Mouse (Mus musculus) spleen, adult 2 months (tissue): Measurements from ENCODE around the gene Gm5089. TPM values are rescaled to one million over a fixed set of nuclear protein-coding genes. Genes with fewer than 3 reads are reported as not detected.

Source experiments
- DNase-seq, 2 experiments: peaks; one replicate each; pipeline versions ENCODE4 v3.0.0 to v3.0.0-alpha.2; 2012 to 2021; ENCODE audit warnings: low spot score in 2 of 2, low read depth in 1 of 2
- H3K27ac ChIP-seq: fragments of 200-500 bp; 2 replicates; pipeline ENCODE4 v1.5.1; 2012; ENCODE audit warnings: low read length, inconsistent platforms; ENCODE audit not compliant: insufficient read depth
- H3K27me3 ChIP-seq: fragments of 200-500 bp; 2 replicates; pipeline ENCODE4 v1.6.1; 2012; ENCODE audit warnings: mild to moderate bottlenecking, moderate library complexity, low read length, inconsistent platforms; ENCODE audit not compliant: control insufficient read depth, insufficient read depth
- H3K36me3 ChIP-seq: fragments of 200-500 bp; 2 replicates; pipeline ENCODE4 v1.6.1; 2012; ENCODE audit warnings: mild to moderate bottlenecking, low read length, inconsistent platforms; ENCODE audit not compliant: control insufficient read depth, insufficient read depth
- H3K4me1 ChIP-seq: fragments of 200-500 bp; 2 replicates; pipeline ENCODE4 v1.6.1; 2011; ENCODE audit warnings: inconsistent platforms; ENCODE audit not compliant: control insufficient read depth, insufficient read depth, insufficient read length
- H3K4me3 ChIP-seq: fragments of 200-500 bp; 2 replicates; pipeline ENCODE4 v1.5.1; 2011; ENCODE audit warnings: mild to moderate bottlenecking, inconsistent platforms; ENCODE audit not compliant: insufficient read depth, insufficient read length; ENCODE audit errors: extremely low read depth
- CTCF ChIP-seq: fragments of 200-500 bp; IDR thresholded peaks from 2 replicates; pipeline ENCODE4 v1.5.1; 2011; ENCODE audit warnings: mild to moderate bottlenecking, inconsistent platforms; ENCODE audit not compliant: insufficient read depth, insufficient read length, insufficient replicate concordance; ENCODE audit errors: extremely low read depth
- POLR2A ChIP-seq: fragments of 200-500 bp; IDR thresholded peaks from 2 replicates; pipeline ENCODE4 v1.6.1; 2011; ENCODE audit warnings: low read depth, low read length, inconsistent platforms
- WGBS: fragments of 180-500 bp; shearing (Covaris S2); methylation state at CpG from one replicate; pipeline ENCODE4 v1.1.7; 2018; 5-methylcytosine and 5-hydroxymethylcytosine counted together
- polyA plus RNA-seq: library from polyadenylated mRNA; depleted of rRNA; stranded (reverse); fragments of >200 nt; gene quantifications from 2 replicates; pipeline ENCODE4 v1.2.3, GENCODE M21; 2012

Gene Gm5089
- polyA plus RNA-seq, 1 experiment, result not detected

- no peak for DNase-seq
- Histone ChIP-seq H3K36me3 (no peaks in the 10 kb centered on the region), H3K27ac (no peak overlapping the region), H3K4me1 (no peaks in the 10 kb centered on the region; the same call in 1 of the 2 replicates), H3K27me3 (peaks cover 42% of the 10 kb centered on the region), H3K4me3 (no peak overlapping the region)
- 15% methylated on average over 5 of the region's 5 CpGs for WGBS
- no peak for TF ChIP-seq POLR2A
- TF ChIP-seq CTCF, result no peak
These were observed 36.5 kb upstream of the Gm5089 start for GRCm38 (mm10) chr14:122487366-122487765.

DNA sequence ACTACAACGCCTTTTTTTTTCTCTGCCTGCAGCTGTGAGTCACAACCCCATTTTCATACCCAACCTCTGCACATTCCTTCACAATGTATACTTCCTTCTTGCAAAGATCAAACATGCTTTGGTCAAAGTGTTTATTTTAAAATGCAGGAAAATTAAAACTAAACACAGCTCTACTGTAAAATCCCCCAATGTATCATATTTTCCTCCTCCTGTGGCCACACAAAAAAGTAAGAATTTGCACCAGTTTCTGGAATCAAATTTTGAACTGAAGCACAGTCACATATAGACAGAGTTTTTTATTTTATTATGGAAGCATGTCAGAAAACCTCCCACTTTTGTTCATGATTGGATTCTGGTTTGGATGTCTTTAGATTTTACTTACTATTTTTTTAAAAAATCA lies 35.7 kb upstream of the Gm5089 start:
- Histone ChIP-seq H3K4me3 (no peak overlapping the region), H3K27ac (no peak overlapping the region), H3K27me3 (peaks cover 45% of the 10 kb centered on the region), H3K4me1 (no peaks in the 10 kb centered on the region; the same call in 1 of the 2 replicates), H3K36me3 (no peaks in the 10 kb centered on the region)
- WGBS, result 5% methylated on average over 1 of the region's 1 CpGs
- no peak for DNase-seq
- no peak for TF ChIP-seq CTCF
- no peak for TF ChIP-seq POLR2A

GRCm38 (mm10) chr14:122485635-122486181 lies 34.8 kb upstream of the Gm5089 start:
- 5% methylated on average over 12 of the region's 12 CpGs for WGBS
- H3K27ac ChIP-seq, result no peak overlapping the region
- DNase-seq, result no peak
- H3K27me3 ChIP-seq, result peaks cover 45% of the 10 kb centered on the region
- H3K36me3 ChIP-seq, result no peaks in the 10 kb centered on the region
- H3K4me1 ChIP-seq, result no peaks in the 10 kb centered on the region; the same call in 1 of the 2 replicates
- H3K4me3 ChIP-seq, result no peak overlapping the region
- no peak for TF ChIP-seq CTCF
- no peak for TF ChIP-seq POLR2A

DNA sequence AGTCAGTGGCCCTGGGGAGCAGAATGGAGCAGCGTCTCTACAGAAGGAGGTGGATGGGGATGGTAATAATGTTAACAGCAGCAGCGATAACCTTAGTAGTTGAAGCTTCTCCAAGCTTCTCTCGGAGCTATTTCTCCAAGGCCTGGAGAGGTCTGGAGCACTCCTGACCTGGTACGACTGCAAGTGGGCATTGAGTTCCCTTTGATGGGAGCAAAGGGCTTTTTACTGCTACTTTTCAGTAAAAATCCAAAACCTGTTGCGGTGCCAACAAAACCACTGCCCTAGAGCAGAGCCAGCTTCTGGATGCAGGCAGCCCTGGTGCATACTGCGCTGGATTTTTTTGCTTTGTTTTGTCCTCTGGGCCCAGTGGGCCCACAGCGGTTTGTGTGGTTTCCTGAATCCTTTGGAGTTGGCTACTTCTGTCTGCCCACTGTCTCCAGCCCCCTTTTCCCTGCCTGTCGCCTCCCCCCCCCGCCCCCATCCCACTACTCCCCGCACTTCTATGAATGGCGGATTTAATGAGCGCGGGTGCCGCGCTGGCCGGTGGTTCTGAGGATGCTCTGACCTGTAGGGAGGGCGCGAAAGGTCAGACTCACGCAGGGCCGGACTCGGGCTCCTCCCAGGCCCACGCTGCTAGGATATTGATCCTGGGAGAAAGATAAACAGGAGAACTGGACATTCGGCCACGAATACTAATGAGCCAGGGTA lies 34.1 kb upstream of the Gm5089 start:
- no peak for DNase-seq
- Histone ChIP-seq H3K27ac (no peak overlapping the region), H3K36me3 (no peaks in the 10 kb centered on the region), H3K4me3 (no peak overlapping the region), H3K4me1 (no peaks in the 10 kb centered on the region; the same call in 1 of the 2 replicates), H3K27me3 (peaks cover 45% of the 10 kb centered on the region)
- 6% methylated on average over 24 of the region's 24 CpGs for WGBS
- TF ChIP-seq POLR2A (no peak), CTCF (no peak)

GRCm38 (mm10) chr14:122484458-122484843 lies 33.5 kb upstream of the Gm5089 start:
- H3K27me3 ChIP-seq, result peaks cover 44% of the 10 kb centered on the region
- H3K27ac ChIP-seq, result no peak overlapping the region
- H3K36me3 ChIP-seq, result no peaks in the 10 kb centered on the region
- H3K4me1 ChIP-seq, result no peaks in the 10 kb centered on the region; the same call in 1 of the 2 replicates
- no peak overlapping the region for H3K4me3 ChIP-seq
- WGBS, result 25% methylated on average over 4 of the region's 4 CpGs
- TF ChIP-seq CTCF (no peak), POLR2A (no peak)
- no peak for DNase-seq

DNA sequence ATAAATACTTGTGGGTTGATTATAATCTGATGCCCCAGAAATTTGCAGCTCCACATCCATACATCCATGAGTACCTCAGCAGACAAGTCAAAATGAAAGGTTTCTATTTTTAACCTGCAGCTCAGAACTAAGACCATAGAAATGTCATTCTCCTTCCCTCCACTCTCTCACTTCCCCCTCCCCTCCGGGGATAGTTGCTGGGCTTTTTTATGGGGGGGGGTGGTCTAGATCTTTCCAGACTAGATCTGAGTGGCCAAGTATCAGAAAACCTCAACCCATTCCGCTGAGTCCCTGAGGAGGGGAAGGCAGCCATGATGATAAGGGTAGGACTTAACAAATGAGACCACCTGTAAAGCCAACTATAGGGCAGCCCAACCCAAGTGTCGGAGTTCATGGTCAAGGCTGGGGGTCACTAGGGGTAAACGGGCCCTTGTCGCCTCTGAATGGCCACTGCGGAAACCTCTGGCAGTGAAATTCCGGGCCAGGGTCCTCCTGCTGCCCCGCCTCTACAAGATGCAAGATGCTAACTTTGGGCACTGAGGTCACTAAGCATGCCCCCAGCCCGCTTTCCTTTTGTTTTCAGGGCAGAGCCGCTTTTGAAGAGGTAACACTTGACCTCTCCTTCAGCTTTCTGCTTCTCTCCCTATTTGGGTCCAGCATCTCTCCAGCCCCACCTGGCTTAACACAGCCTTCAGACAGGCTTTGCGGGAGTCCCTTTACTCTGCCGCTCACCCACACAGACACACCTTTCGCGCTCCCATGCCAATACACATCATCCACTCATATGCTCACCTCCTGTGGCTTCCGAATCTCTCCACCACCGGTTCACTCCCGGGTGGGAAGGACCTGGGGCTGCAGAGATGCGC lies 32.9 kb upstream of the Gm5089 start:
- peaks cover 43% of the 10 kb centered on the region for H3K27me3 ChIP-seq
- 5% methylated on average over 18 of the region's 18 CpGs for WGBS
- DNase-seq, result no peak
- TF ChIP-seq CTCF, result no peak
- no peak for TF ChIP-seq POLR2A
- no peaks in the 10 kb centered on the region for H3K36me3 ChIP-seq
- no peak overlapping the region for H3K4me3 ChIP-seq
- no peaks in the 10 kb centered on the region; the same call in 1 of the 2 replicates for H3K4me1 ChIP-seq
- no peak overlapping the region for H3K27ac ChIP-seq

- Histone ChIP-seq H3K4me1 (no peaks in the 10 kb centered on the region; the same call in 1 of the 2 replicates), H3K36me3 (no peaks in the 10 kb centered on the region), H3K4me3 (no peak overlapping the region), H3K27me3 (peaks cover 50% of the 10 kb centered on the region), H3K27ac (no peak overlapping the region)
- TF ChIP-seq POLR2A (no peak), CTCF (no peak)
- WGBS, result 6% methylated on average over 5 of the region's 5 CpGs
- DNase-seq, result no peak
These were observed 32.1 kb upstream of the Gm5089 start for GRCm38 (mm10) chr14:122483024-122483385.
